Mouse (Mus musculus) cerebellum, postnatal 36 days (tissue): ENCODE results near the gene Efcab9.
"Not testable (repeated sequence)": the region's sequence is repeated elsewhere in the genome, so short reads cannot be mapped to it uniquely, and the experiment has no call there.

Source experiments
- DNase-seq, 2 experiments: peaks; one replicate each; pipeline ENCODE4 v3.0.0; 2021 to 2022; ENCODE audit warnings: mixed read lengths in 2 of 2

Efcab9 gene

DNA sequence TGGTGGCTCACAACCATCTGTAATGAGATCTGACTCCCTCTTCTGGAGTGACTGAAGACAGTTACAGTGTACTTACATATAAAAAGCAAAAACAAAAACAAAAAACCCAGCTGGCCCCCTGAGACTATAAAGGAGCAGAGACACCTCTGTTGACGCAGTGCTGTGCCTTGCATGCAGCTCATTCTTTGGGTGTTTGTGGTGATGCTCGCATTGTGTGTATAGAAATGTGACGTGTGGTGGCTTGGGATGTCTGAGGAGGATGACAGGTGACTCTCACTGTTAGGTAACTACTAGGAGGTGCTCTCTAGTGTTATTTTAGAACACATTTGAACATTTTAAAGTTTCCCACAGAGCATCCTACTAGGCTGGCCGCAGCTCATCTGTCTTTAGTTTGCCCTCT, 3.8 kb upstream of the Efcab9 start:
- no peak for DNase-seq

DNA sequence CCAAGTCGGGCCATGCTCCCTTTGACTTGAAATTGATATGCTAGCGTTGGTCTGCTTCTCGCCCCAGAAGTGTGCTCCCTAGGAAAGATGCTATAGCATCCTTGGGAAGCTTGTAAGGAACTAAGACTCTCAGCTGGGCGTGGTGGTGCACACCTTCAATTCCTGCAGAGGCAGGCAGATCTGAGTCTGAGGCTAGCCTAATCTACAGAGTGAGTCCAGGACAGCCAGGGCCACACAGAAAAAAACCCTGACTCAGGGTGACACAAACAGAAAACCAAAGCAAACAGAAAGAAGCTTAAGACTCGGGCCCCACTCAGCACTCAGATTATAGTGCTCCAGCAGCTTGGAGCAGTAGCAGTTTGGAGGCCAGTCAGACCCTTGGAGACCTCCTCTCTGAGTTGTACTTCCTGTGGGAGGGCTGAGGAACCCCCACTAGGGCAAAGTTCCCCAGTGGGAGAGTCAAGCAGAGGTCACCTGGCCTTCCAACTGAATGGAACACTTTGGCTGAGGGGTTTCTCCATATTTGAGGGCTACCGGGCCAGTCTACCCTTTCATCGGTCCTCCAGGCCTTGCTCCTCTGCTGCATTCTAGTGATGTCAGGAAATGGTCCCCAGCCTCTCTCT, 2.7 kb upstream of the Efcab9 start:
- DNase-seq: no peak

GRCm38 (mm10) chr11:32533482-32534261, 1.8 kb upstream of the Efcab9 start:
- peak; percentile 39 to 47 for DNase-seq

DNA sequence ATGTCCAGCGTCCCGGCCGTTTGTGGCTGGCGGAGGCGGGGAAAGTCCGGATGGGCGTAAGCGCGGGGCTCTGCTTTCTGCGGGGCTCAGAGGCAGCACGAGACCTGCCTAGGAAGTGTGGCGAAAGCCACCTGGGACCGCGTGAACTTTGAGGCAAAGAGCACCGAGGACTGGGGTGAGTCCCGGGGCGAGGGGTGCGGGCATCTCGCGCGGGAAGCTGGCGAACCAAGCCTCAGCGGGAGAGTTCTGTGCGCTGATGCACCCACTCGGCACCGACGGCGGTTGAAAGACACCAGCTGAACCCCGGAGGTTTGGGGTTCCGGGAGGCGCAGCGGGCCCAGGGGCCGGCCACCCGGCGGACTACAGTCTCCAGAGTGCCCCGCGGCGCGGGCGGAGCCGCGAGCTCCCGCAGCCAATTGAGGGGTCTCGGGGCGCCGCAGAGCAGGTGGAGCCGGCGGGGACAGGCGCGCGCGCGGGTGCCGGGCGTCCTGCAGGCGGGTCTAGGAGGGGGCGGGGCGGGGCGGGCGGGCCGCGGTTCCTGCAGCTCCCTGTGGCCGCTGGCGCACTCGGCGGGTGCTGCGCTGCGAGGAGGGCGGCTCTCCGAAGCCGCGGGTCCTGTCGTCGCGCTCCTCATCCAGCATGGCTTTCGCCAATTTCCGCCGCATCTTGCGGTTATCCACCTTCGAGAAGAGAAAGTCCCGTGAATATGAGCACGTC, 1.0 kb upstream of the Efcab9 start, which contains the start of gene Stk10:
Gene Stk10 (plus strand): TSS at position 541 of the 717 bp plus-strand sequence.
- peak; percentile 83 to 90 for DNase-seq

DNA sequence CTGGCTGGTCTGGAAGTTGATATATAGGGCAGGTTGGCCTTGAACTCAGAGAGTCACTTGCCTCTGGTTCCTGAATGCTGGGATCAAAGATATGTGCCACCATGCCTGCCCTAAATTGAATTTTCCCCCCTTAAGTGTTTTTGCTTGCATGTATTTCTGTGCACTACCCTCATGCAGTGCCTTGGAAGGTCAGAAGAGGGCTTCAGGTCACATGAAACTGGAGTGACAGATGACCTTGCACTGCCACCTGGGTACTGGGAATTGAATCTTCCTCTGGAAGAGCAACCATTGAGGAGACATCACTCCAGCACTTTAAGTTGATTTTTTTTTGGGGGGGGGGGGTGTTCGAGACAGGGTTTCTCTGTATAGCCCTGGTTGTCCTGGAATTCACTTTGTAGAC, 1.7 kb downstream of the Efcab9 start:
- no peak for DNase-seq

GRCm38 (mm10) chr11:32527006-32527405, 4.9 kb downstream of the Efcab9 start:
- DNase-seq: no peak

DNA sequence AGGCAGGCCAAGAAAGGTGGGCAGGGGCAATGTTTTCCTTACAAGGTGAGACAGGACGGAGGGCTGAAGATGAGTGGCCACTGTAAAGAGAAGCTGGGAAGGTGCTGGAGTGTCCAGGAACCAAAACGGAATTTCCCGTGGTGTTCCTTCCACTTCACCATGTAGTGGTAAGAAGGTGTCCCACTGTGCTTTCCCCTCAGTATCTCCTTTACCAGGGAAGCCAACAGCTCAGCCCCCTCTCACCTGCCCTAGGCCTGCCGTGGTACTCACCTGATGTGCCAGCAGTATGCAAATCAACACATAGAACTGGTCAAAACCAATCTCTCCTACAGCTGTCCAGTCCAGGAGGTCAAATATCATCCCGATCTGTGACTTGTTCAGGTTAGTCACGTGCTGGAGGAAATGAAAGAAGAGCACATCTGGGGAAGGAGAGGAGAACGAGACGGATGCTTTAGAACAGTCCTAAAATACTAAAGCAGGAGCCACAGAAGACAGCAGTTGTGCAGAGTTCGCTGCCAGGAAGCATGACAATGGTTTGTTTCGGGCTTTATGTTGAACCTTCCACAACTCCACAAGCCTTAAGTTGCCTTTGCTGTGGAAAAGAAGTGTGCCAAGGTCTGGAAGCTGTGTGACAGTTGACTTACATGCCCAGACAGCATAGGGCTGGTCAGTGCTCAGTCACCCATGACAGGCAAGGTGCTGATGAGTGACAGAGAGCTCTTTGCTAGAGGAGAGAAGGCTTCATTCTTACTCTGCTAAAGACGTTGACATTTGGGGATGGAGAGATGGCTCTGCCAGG, 7.6 kb downstream of the Efcab9 start:
- DNase-seq: no peak

- DNase-seq: no peak
These were observed 10.6 kb downstream of the Efcab9 start for GRCm38 (mm10) chr11:32521246-32521645.

GRCm38 (mm10) chr11:32519354-32519753, 12.5 kb downstream of the Efcab9 start:
- DNase-seq: no peak

GRCm38 (mm10) chr11:32518770-32519169, 13.1 kb downstream of the Efcab9 start:
- DNase-seq: peak in 1 of 2 experiments; percentile 32

DNA sequence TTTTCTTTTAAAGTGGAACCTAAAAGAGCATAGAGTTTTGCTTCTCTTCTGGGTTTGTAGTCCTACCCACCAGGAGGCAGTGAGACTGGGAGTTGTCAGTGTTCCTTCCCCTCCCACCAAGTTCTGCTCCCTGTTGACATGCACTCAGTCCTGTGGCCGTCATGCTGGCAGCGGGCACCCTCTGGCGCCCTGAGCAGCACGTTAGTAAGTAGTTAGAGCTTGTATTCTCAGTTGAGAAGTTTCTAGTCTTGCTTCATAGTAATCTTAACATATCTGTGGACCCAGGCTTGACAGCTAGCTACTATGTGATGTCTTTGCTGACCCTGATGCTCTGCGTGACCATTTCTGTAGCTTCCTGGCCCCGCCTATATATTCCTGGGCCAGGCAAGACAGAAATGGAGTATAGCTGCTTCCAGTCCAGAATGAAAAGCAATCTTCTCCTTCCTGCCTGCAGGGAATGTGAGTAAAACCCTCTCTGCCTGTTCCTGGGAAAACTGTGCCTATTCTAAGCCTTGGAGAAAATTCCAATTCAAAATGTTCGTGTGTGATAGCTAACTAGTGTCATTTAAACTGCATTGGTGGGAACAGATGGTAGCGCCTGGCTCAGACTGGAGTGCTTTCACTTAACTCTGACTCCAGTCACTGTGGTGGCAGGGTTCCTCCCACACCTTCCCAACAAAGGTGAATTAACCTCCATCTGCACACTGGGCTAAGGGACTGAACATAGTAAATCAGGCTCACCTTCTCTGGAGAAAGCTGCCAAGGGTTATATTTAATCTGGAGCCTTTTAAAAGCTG, 14.8 kb downstream of the Efcab9 start:
- peak; percentile 76 to 80 for DNase-seq

GRCm38 (mm10) chr11:32516091-32516490, 15.8 kb downstream of the Efcab9 start:
- DNase-seq: peak; percentile 38 to 46

- not testable (repeated sequence) for DNase-seq
These were observed 17.0 kb downstream of the Efcab9 start for GRCm38 (mm10) chr11:32514853-32515252.

GRCm38 (mm10) chr11:32510930-32511329, 21.0 kb downstream of the Efcab9 start:
- no peak for DNase-seq

- DNase-seq: no peak
These were observed 26.7 kb downstream of the Efcab9 start for GRCm38 (mm10) chr11:32505091-32505739.

DNA sequence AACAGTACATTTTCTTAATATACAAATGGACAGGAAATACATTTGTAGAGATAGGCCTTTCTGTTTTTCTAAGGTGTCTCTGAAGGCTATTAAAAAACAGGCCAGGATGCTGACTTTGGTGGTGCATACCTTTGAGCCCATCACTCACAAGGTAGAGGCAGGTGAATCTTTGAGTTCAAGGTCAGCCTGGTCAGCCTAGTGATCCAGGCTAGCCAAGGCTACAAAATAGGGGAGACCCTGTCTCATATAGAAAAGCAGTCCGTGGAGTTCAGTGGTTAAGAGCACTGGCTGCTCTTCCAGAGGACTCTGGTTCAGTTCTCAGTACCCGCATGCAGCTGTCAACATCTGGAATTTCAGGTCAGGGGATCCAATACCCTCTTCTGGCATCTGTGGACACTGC, 28.2 kb downstream of the Efcab9 start:
- no peak for DNase-seq

GRCm38 (mm10) chr11:32499931-32500330, 31.9 kb downstream of the Efcab9 start:
- no peak for DNase-seq

GRCm38 (mm10) chr11:32498757-32499535, 32.9 kb downstream of the Efcab9 start:
- DNase-seq: peak; percentile 65 to 69

DNA sequence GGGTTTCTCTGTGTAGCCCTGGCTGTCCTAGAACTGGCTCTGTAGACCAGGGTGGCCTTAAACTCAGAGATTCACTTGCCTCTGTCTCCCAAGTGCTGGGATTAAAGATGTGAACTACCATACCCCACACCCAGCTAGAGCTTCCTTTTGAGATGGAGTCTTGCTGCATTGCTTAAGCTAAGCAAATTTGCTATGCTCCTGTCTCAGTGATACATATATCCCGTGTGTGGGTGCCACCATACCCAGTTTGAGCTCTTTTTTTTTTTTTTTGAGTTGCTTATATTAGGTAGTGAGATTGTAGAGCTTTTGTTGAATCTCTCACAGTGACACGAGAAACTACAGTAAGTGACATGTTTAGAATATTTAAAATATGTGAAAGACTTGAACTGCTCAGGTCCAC, 36.6 kb downstream of the Efcab9 start:
- no peak for DNase-seq

DNA sequence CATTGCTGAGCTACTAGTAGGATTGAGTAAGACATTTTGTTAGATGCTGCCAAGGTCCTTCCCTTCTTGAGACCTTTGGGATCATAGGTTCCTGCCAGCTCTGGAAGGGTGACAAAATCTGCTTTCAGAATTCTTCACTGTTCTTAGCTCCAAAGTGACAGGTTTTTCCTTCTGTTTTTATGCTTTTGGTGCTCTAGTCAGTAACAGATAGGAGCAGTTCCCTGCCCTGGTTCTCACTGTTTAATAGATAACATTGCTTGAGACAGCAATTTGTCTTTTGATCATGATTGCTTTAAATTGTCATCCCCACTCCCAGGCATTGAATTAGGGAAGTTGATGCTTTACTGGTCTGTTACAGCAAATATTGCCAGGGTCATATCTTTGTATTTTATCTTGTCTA, 38.6 kb downstream of the Efcab9 start:
- no peak for DNase-seq

- no peak for DNase-seq
These were observed 40.8 kb downstream of the Efcab9 start for GRCm38 (mm10) chr11:32491079-32491478.
